Mouse (Mus musculus) CH12.LX (cell line): ENCODE measurements at regions not wholly inside any gene's neighbourhood (a gene's known extent, or its start where the extent isn't known, plus 50 kb on each side); places are given as distances from the start of the nearest gene placed in this dataset.
A peak's percentile ranks its signal among the peaks of the same experiment; 100 is the strongest.

Experiments used
- DNase-seq: peaks from one replicate; pipeline ENCODE4 v3.0.0-alpha.2; 2013; ENCODE audit errors: extremely low read depth
- H3K27ac ChIP-seq: 2 replicates; pipeline ENCODE4 v1.5.1; 2012; ENCODE audit warnings: low read depth, mild to moderate bottlenecking, control low read depth, moderate library complexity; ENCODE audit not compliant: insufficient read depth
- H3K27me3 ChIP-seq: replicated peaks from 2 replicates; pipeline ENCODE3; 2012; ENCODE audit warnings: inconsistent platforms
- H3K36me3 ChIP-seq, 2 experiments: replicated peaks in 1 of 2; 2 replicates each; pipeline versions ENCODE3 to v1.6.1; 2012; ENCODE audit warnings: inconsistent platforms in 1 of 2, low read length in 1 of 2, mild to moderate bottlenecking in 1 of 2, mixed read lengths in 1 of 2, moderate library complexity in 1 of 2; ENCODE audit not compliant: control insufficient read depth in 1 of 2, insufficient read depth in 1 of 2
- H3K4me1 ChIP-seq, 2 experiments: 2 replicates each; pipeline ENCODE4 v1.6.1; 2012; ENCODE audit warnings: inconsistent platforms in 1 of 2, moderate library complexity in 1 of 2; ENCODE audit not compliant: insufficient read depth in 2 of 2, control insufficient read depth in 1 of 2
- H3K4me2 ChIP-seq: 2 replicates; pipeline ENCODE4 v1.6.1; 2012; ENCODE audit warnings: low read depth, mild to moderate bottlenecking, control low read depth; ENCODE audit not compliant: poor library complexity, insufficient read depth, severe bottlenecking
- H3K4me3 ChIP-seq, 3 experiments: fragments of 150-350 bp in 1 of 3; sonication (generic) in 1 of 3; replicated peaks in 1 of 3; 2 replicates each; pipeline versions ENCODE3 to v1.5.1; 2011 to 2012; ENCODE audit warnings: low read depth in 2 of 3, low read length in 2 of 3, mild to moderate bottlenecking in 2 of 3, moderate library complexity in 2 of 3, control low read depth in 1 of 3, improper control_type of control experiment in 1 of 3, inconsistent platforms in 1 of 3, mixed read lengths in 1 of 3; ENCODE audit not compliant: poor library complexity in 1 of 3
- H3K79me2 ChIP-seq: replicated peaks from 2 replicates; pipeline ENCODE4 v1.6.1; 2012; ENCODE audit warnings: mild to moderate bottlenecking, moderate library complexity; ENCODE audit not compliant: control insufficient read depth, poor library complexity, insufficient read depth, severe bottlenecking; ENCODE audit errors: extremely low read depth
- H3K9ac ChIP-seq: 2 replicates; pipeline ENCODE4 v1.6.1; 2012; ENCODE audit warnings: low read depth, mild to moderate bottlenecking, control low read depth, moderate library complexity; ENCODE audit not compliant: insufficient read depth
- H3K9me3 ChIP-seq: replicated peaks from 2 replicates; pipeline ENCODE3; 2012; ENCODE audit warnings: low read length, inconsistent platforms, mixed read lengths
- BHLHE40 ChIP-seq: IDR thresholded peaks from 2 replicates; pipeline ENCODE4 v1.6.1; 2011; ENCODE audit warnings: mild to moderate bottlenecking, low read depth, low read length, improper control_type of control experiment
- CHD1 ChIP-seq: IDR thresholded peaks from 2 replicates; pipeline ENCODE4 v1.6.1; 2012; ENCODE audit warnings: low read depth, low read length, improper control_type of control experiment, inconsistent platforms
- CHD2 ChIP-seq: IDR thresholded peaks from 2 replicates; pipeline ENCODE4 v1.6.1; 2011; ENCODE audit warnings: low read length, improper control_type of control experiment
- CTCF ChIP-seq, 2 experiments: IDR thresholded peaks in 1 of 2; conservative IDR thresholded peaks in 1 of 2; 2 replicates each; pipeline ENCODE4 v1.5.1; 2011 to 2012; ENCODE audit warnings: low read depth in 2 of 2, low read length in 2 of 2, improper control_type of control experiment in 1 of 2, inconsistent platforms in 1 of 2, mild to moderate bottlenecking in 1 of 2, moderate library complexity in 1 of 2
- E2F4 ChIP-seq: IDR thresholded peaks from 2 replicates; pipeline ENCODE4 v1.6.1; 2011; ENCODE audit warnings: low read depth, low read length, improper control_type of control experiment; ENCODE audit not compliant: insufficient replicate concordance
- ELF1 ChIP-seq: IDR thresholded peaks from 2 replicates; pipeline ENCODE4 v1.6.1; 2014; ENCODE audit warnings: low read depth, mild to moderate bottlenecking, inconsistent platforms, low read length, improper control_type of control experiment
- EP300 ChIP-seq: IDR thresholded peaks from 2 replicates; pipeline ENCODE4 v1.6.1; 2011; ENCODE audit warnings: low read length, improper control_type of control experiment
- ETS1 ChIP-seq: conservative IDR thresholded peaks from 2 replicates; pipeline ENCODE4 v1.6.1; 2012; ENCODE audit warnings: low read depth, mild to moderate bottlenecking, inconsistent platforms, low read length, improper control_type of control experiment, moderate library complexity
- GABPA ChIP-seq: IDR thresholded peaks from 2 replicates; pipeline ENCODE4 v1.6.1; 2012; ENCODE audit warnings: low read depth, low read length, improper control_type of control experiment, inconsistent platforms; ENCODE audit not compliant: insufficient replicate concordance
- IRF4 ChIP-seq: IDR thresholded peaks from 2 replicates; pipeline ENCODE4 v1.6.1; 2014; ENCODE audit warnings: low read depth, mild to moderate bottlenecking, inconsistent platforms, low read length, improper control_type of control experiment
- JUN ChIP-seq: IDR thresholded peaks from 2 replicates; pipeline ENCODE4 v1.6.1; 2011; ENCODE audit warnings: low read depth, mild to moderate bottlenecking, low read length, improper control_type of control experiment, moderate library complexity; ENCODE audit not compliant: insufficient read depth
- KAT2A ChIP-seq: IDR thresholded peaks from 2 replicates; pipeline ENCODE4 v1.6.1; 2012; ENCODE audit warnings: low read length, improper control_type of control experiment, inconsistent platforms; ENCODE audit not compliant: insufficient replicate concordance
- MAFK ChIP-seq: IDR thresholded peaks from 2 replicates; pipeline ENCODE4 v1.6.1; 2011; ENCODE audit warnings: low read length, improper control_type of control experiment; ENCODE audit not compliant: insufficient replicate concordance
- MAX ChIP-seq: IDR thresholded peaks from 2 replicates; pipeline ENCODE4 v1.6.1; 2011; ENCODE audit warnings: low read length, improper control_type of control experiment
- MEF2A ChIP-seq: IDR thresholded peaks from 2 replicates; pipeline ENCODE4 v1.6.1; 2014; ENCODE audit warnings: low read depth, mild to moderate bottlenecking, inconsistent platforms, low read length, improper control_type of control experiment, borderline replicate concordance
- NELFE ChIP-seq: IDR thresholded peaks from 2 replicates; pipeline ENCODE4 v1.6.1; 2011; ENCODE audit warnings: low read depth, low read length, improper control_type of control experiment
- NRF1 ChIP-seq: IDR thresholded peaks from 2 replicates; pipeline ENCODE4 v1.6.1; 2014; ENCODE audit warnings: low read depth, mild to moderate bottlenecking, inconsistent platforms, low read length, improper control_type of control experiment, moderate library complexity
- POLR2A ChIP-seq: IDR thresholded peaks from 2 replicates; pipeline ENCODE4 v1.6.1; 2011; ENCODE audit warnings: low read depth, mild to moderate bottlenecking, improper control_type of control experiment, low read length
- POLR2AphosphoS2 ChIP-seq: IDR thresholded peaks from 2 replicates; pipeline ENCODE4 v1.6.1; 2011; ENCODE audit warnings: low read depth, low read length, improper control_type of control experiment
- RCOR1 ChIP-seq: conservative IDR thresholded peaks from 2 replicates; pipeline ENCODE4 v1.6.1; 2012; ENCODE audit warnings: low read depth, mild to moderate bottlenecking, inconsistent platforms, low read length, improper control_type of control experiment
- SMC3 ChIP-seq: IDR thresholded peaks from 2 replicates; pipeline ENCODE4 v1.6.1; 2011; ENCODE audit warnings: low read depth, low read length, improper control_type of control experiment
- TCF12 ChIP-seq: IDR thresholded peaks from 2 replicates; pipeline ENCODE4 v1.6.1; 2014; ENCODE audit warnings: low read depth, mild to moderate bottlenecking, inconsistent platforms, low read length, improper control_type of control experiment
- UBTF ChIP-seq: IDR thresholded peaks from 2 replicates; pipeline ENCODE4 v1.6.1; 2012; ENCODE audit warnings: low read depth, mild to moderate bottlenecking, inconsistent platforms, low read length, improper control_type of control experiment, moderate library complexity
- USF2 ChIP-seq: conservative IDR thresholded peaks from 2 replicates; pipeline ENCODE4 v1.6.1; 2011; ENCODE audit warnings: low read depth, low read length, improper control_type of control experiment
- ZKSCAN1 ChIP-seq: IDR thresholded peaks from 2 replicates; pipeline ENCODE4 v1.6.1; 2012; ENCODE audit warnings: low read depth, inconsistent platforms, low read length, improper control_type of control experiment, borderline replicate concordance
- ZMIZ1 ChIP-seq: IDR thresholded peaks from 2 replicates; pipeline ENCODE4 v1.6.1; 2012; ENCODE audit warnings: low read depth, mild to moderate bottlenecking, inconsistent platforms, low read length, improper control_type of control experiment
- dilution Hi-C: fragments of 300-500 bp; cut with MboI; formaldehyde crosslinking; loops from 2 replicates; pipeline ENCODE4 v1.14.3; 2020; ENCODE audit warnings: low sequenced_read_pairs; ENCODE audit not compliant: extremely low pct_unique_long_range_greater_than_20kb, extremely low pct_ligation_motif_present
- in situ Hi-C: fragments of 300-500 bp; cut with MboI; formaldehyde crosslinking; loops from 3 replicates; pipeline ENCODE4 v1.14.3; 2019; ENCODE audit warnings: low sequenced_read_pairs, low pct_ligation_motif_present, low pct_unique_long_range_greater_than_20kb, mixed read lengths

- dilution Hi-C loops: no loop called here
- in situ Hi-C loops: no loop called here
- DNase-seq: no peak
- no peak overlapping the region for H3K9ac ChIP-seq
- no peaks in the 10 kb centered on the region for H3K79me2 ChIP-seq
- H3K36me3 ChIP-seq: no peaks in the 10 kb centered on the region
- H3K4me2 ChIP-seq: no peak overlapping the region
- H3K4me3 ChIP-seq: no peak overlapping the region
- H3K9me3 ChIP-seq: peaks cover 2% of the 10 kb centered on the region
- no peak for TF ChIP-seq CHD2
- no peak for TF ChIP-seq UBTF
- TF ChIP-seq USF2: no peak
- TF ChIP-seq ELF1: no peak
- no peak for TF ChIP-seq ZMIZ1
- no peak for TF ChIP-seq NELFE
- TF ChIP-seq KAT2A: no peak
- TF ChIP-seq POLR2AphosphoS2: no peak
- no peak for TF ChIP-seq ZKSCAN1
- TF ChIP-seq NRF1: no peak
- TF ChIP-seq JUN: no peak
- no peak for TF ChIP-seq POLR2A
- no peak for TF ChIP-seq MAX
- H3K27ac ChIP-seq: no peak overlapping the region
- H3K27me3 ChIP-seq: no peaks in the 10 kb centered on the region
- H3K4me1 ChIP-seq: peaks cover 22 to 39% of the 10 kb centered on the region in 2 experiments
Measured at GRCm38 (mm10) chr7:117092860-117093259, 287.9 kb upstream of the Xylt1 start.

- Histone ChIP-seq H3K9ac (no peak overlapping the region), H3K4me2 (peak overlapping the region; percentile 41; the same call in 1 of the 2 replicates), H3K9me3 (peaks cover 2% of the 10 kb centered on the region), H3K27me3 (no peaks in the 10 kb centered on the region), H3K79me2 (no peaks in the 10 kb centered on the region), H3K36me3 (no peaks in the 10 kb centered on the region), H3K27ac (no peak overlapping the region), H3K4me3 (no peak overlapping the region), H3K4me1 (peaks cover 18 to 20% of the 10 kb centered on the region in 2 experiments)
- DNase-seq: no peak
- dilution Hi-C loops (no loop called here), in situ Hi-C loops (no loop called here)
- TF ChIP-seq MAX (no peak), CHD1 (no peak), MEF2A (peak; percentile 75), ELF1 (no peak), IRF4 (no peak), GABPA (no peak), BHLHE40 (peak; percentile 45; the same call in 1 of the 2 replicates), CTCF (conservative IDR thresholded peaks at IDR 0.05 in 1 of 2, IDR thresholded peaks at IDR 0.05 in 1 of 2; ENCODE audit: low read depth in 2 of 2, low read length in 2 of 2) (no peak), ETS1 (peak; percentile 54), EP300 (0 out of 2 replicates have a peak, but pooled peaks have one; percentile 12), UBTF (no peak), SMC3 (no peak), MAFK (0 out of 2 replicates have a peak, but pooled peaks have one; percentile 7), E2F4 (no peak), ZMIZ1 (no peak), RCOR1 (no peak), TCF12 (peak; percentile 49; the same call in 1 of the 2 replicates)
Measured at GRCm38 (mm10) chr7:117097618-117098017, 283.2 kb upstream of the Xylt1 start.
